Mouse (Mus musculus): ENCODE data around the gene Cers4. TPM values are rescaled to one million over a fixed set of nuclear protein-coding genes. Genes with fewer than 3 reads are reported as not detected.

Gene Cers4
- polyA plus RNA-seq, 1 experiment from 2014 or later, result 15.0 TPM

- no peak for DNase-seq (ENCODE audit: low spot score, missing footprints)
- H3K27ac ChIP-seq (ENCODE audit: low read depth, low read length), result peak overlapping the region; percentile 30; the same call in 1 of the 2 replicates
Measured at GRCm38 (mm10) chr8:4493686-4494440, 1.0 kb downstream of the Cers4 start.

GRCm38 (mm10) chr8:4495976-4496375 is 3.1 kb downstream of the Cers4 start:
- Histone ChIP-seq H3K9me3 (ENCODE audit: control insufficient read depth, low read length) (no peaks in the 10 kb centered on the region), H3K9ac (ENCODE audit: low read length) (no peak overlapping the region), H3K27me3 (ENCODE audit: control insufficient read depth, insufficient read depth, low read length) (no peaks in the 10 kb centered on the region), H3K4me1 (ENCODE audit: control insufficient read depth, insufficient read depth, low read length) (peaks cover 2% of the 10 kb centered on the region; the same call in 1 of the 2 replicates), H3K4me2 (no peak overlapping the region), H3K27ac (ENCODE audit: low read depth, low read length) (no peak overlapping the region), H3K36me3 (ENCODE audit: control insufficient read depth, insufficient read depth, low read length) (no peaks in the 10 kb centered on the region), H3K4me3 (ENCODE audit: low read depth, low read length) (no peak overlapping the region)
- ATAC-seq (ENCODE audit: low FRiP score) (no peak), DNase-seq (ENCODE audit: low spot score, missing footprints) (no peak)
- 81% methylated on average over 6 of the region's 6 CpGs for WGBS

More at GRCm38 (mm10) chr8:4493686-4494440, 1.0 kb downstream of the Cers4 start:
- peak overlapping the region; percentile 85 for H3K4me2 ChIP-seq
- WGBS, result 9% methylated on average over 21 of the region's 21 CpGs
- H3K4me1 ChIP-seq (ENCODE audit: control insufficient read depth, insufficient read depth, low read length), result peaks cover 2% of the 10 kb centered on the region; the same call in 1 of the 2 replicates
- H3K9ac ChIP-seq (ENCODE audit: low read length), result peak overlapping the region; percentile 64
- peak; percentile 54 for ATAC-seq (ENCODE audit: low FRiP score)
- H3K27me3 ChIP-seq (ENCODE audit: control insufficient read depth, insufficient read depth, low read length), result no peaks in the 10 kb centered on the region
- H3K4me3 ChIP-seq (ENCODE audit: low read depth, low read length), result peak overlapping the region; percentile 53
- H3K9me3 ChIP-seq (ENCODE audit: control insufficient read depth, low read length), result no peaks in the 10 kb centered on the region
- no peaks in the 10 kb centered on the region for H3K36me3 ChIP-seq (ENCODE audit: control insufficient read depth, insufficient read depth, low read length)

GRCm38 (mm10) chr8:4497610-4498009 is 4.8 kb downstream of the Cers4 start:
- 80% methylated on average over 1 of the region's 1 CpGs for WGBS

GRCm38 (mm10) chr8:4505364-4505763 is 12.5 kb downstream of the Cers4 start:
- Histone ChIP-seq H3K9me3 (ENCODE audit: control insufficient read depth, low read length) (no peaks in the 10 kb centered on the region), H3K36me3 (ENCODE audit: control insufficient read depth, insufficient read depth, low read length) (no peaks in the 10 kb centered on the region), H3K4me2 (no peak overlapping the region), H3K4me3 (ENCODE audit: low read depth, low read length) (no peak overlapping the region), H3K27me3 (ENCODE audit: control insufficient read depth, insufficient read depth, low read length) (no peaks in the 10 kb centered on the region), H3K27ac (ENCODE audit: low read depth, low read length) (no peak overlapping the region), H3K9ac (ENCODE audit: low read length) (no peak overlapping the region), H3K4me1 (ENCODE audit: control insufficient read depth, insufficient read depth, low read length) (no peaks in the 10 kb centered on the region)
- ATAC-seq (ENCODE audit: low FRiP score) (no peak), DNase-seq (ENCODE audit: low spot score, missing footprints) (peak; percentile 41)
- 79% methylated on average over 1 of the region's 1 CpGs for WGBS

More at GRCm38 (mm10) chr8:4497610-4498009, 4.8 kb downstream of the Cers4 start:
- DNase-seq (ENCODE audit: low spot score, missing footprints), result no peak
- Histone ChIP-seq H3K4me1 (ENCODE audit: control insufficient read depth, insufficient read depth, low read length) (peaks cover 2% of the 10 kb centered on the region; the same call in 1 of the 2 replicates), H3K27ac (ENCODE audit: low read depth, low read length) (no peak overlapping the region), H3K9ac (ENCODE audit: low read length) (no peak overlapping the region), H3K4me3 (ENCODE audit: low read depth, low read length) (no peak overlapping the region), H3K36me3 (ENCODE audit: control insufficient read depth, insufficient read depth, low read length) (no peaks in the 10 kb centered on the region), H3K27me3 (ENCODE audit: control insufficient read depth, insufficient read depth, low read length) (no peaks in the 10 kb centered on the region), H3K4me2 (no peak overlapping the region), H3K9me3 (ENCODE audit: control insufficient read depth, low read length) (no peaks in the 10 kb centered on the region)
- ATAC-seq (ENCODE audit: low FRiP score), result no peak

- ATAC-seq (ENCODE audit: low FRiP score) (no peak), DNase-seq (ENCODE audit: low spot score, missing footprints) (no peak)
- no peaks in the 10 kb centered on the region for H3K9me3 ChIP-seq (ENCODE audit: control insufficient read depth, low read length)
- no peak overlapping the region for H3K4me2 ChIP-seq
- H3K9ac ChIP-seq (ENCODE audit: low read length), result no peak overlapping the region
- WGBS, result 94% methylated on average over 5 of the region's 5 CpGs
- H3K27me3 ChIP-seq (ENCODE audit: control insufficient read depth, insufficient read depth, low read length), result no peaks in the 10 kb centered on the region
- H3K27ac ChIP-seq (ENCODE audit: low read depth, low read length), result no peak overlapping the region
- H3K4me3 ChIP-seq (ENCODE audit: low read depth, low read length), result no peak overlapping the region
- peaks cover 14% of the 10 kb centered on the region for H3K4me1 ChIP-seq (ENCODE audit: control insufficient read depth, insufficient read depth, low read length)
- no peaks in the 10 kb centered on the region for H3K36me3 ChIP-seq (ENCODE audit: control insufficient read depth, insufficient read depth, low read length)
Measured at GRCm38 (mm10) chr8:4507527-4507926, 14.7 kb downstream of the Cers4 start.

GRCm38 (mm10) chr8:4510824-4511223 is 18.0 kb downstream of the Cers4 start:
- peaks cover 14% of the 10 kb centered on the region for H3K4me1 ChIP-seq (ENCODE audit: control insufficient read depth, insufficient read depth, low read length)
- WGBS, result 81% methylated on average over 4 of the region's 4 CpGs
- H3K9ac ChIP-seq (ENCODE audit: low read length), result no peak overlapping the region
- no peak for DNase-seq (ENCODE audit: low spot score, missing footprints)
- H3K27ac ChIP-seq (ENCODE audit: low read depth, low read length), result no peak overlapping the region
- no peak overlapping the region for H3K4me3 ChIP-seq (ENCODE audit: low read depth, low read length)
- H3K27me3 ChIP-seq (ENCODE audit: control insufficient read depth, insufficient read depth, low read length), result no peaks in the 10 kb centered on the region
- H3K4me2 ChIP-seq, result no peak overlapping the region
- H3K36me3 ChIP-seq (ENCODE audit: control insufficient read depth, insufficient read depth, low read length), result no peaks in the 10 kb centered on the region
- H3K9me3 ChIP-seq (ENCODE audit: control insufficient read depth, low read length), result no peaks in the 10 kb centered on the region
- ATAC-seq (ENCODE audit: low FRiP score), result no peak

- Histone ChIP-seq H3K27me3 (ENCODE audit: control insufficient read depth, insufficient read depth, low read length) (no peaks in the 10 kb centered on the region), H3K4me2 (no peak overlapping the region), H3K27ac (ENCODE audit: low read depth, low read length) (peak overlapping the region; percentile 52), H3K36me3 (ENCODE audit: control insufficient read depth, insufficient read depth, low read length) (no peaks in the 10 kb centered on the region), H3K4me1 (ENCODE audit: control insufficient read depth, insufficient read depth, low read length) (peaks cover 14% of the 10 kb centered on the region), H3K4me3 (ENCODE audit: low read depth, low read length) (no peak overlapping the region), H3K9me3 (ENCODE audit: control insufficient read depth, low read length) (no peaks in the 10 kb centered on the region), H3K9ac (ENCODE audit: low read length) (peak overlapping the region; percentile 47; the same call in 1 of the 2 replicates)
- no peak for DNase-seq (ENCODE audit: low spot score, missing footprints)
- WGBS, result 12% methylated on average over 2 of the region's 2 CpGs
- no peak; the same call in 1 of the 2 replicates for ATAC-seq (ENCODE audit: low FRiP score)
Measured at GRCm38 (mm10) chr8:4511429-4512115, 18.7 kb downstream of the Cers4 start.

- Histone ChIP-seq H3K4me3 (ENCODE audit: low read depth, low read length) (no peak overlapping the region), H3K4me2 (no peak overlapping the region), H3K27ac (ENCODE audit: low read depth, low read length) (peak overlapping the region; percentile 52), H3K27me3 (ENCODE audit: control insufficient read depth, insufficient read depth, low read length) (no peaks in the 10 kb centered on the region), H3K9ac (ENCODE audit: low read length) (peak overlapping the region; percentile 47; the same call in 1 of the 2 replicates), H3K9me3 (ENCODE audit: control insufficient read depth, low read length) (no peaks in the 10 kb centered on the region), H3K36me3 (ENCODE audit: control insufficient read depth, insufficient read depth, low read length) (no peaks in the 10 kb centered on the region), H3K4me1 (ENCODE audit: control insufficient read depth, insufficient read depth, low read length) (peaks cover 14% of the 10 kb centered on the region)
- peak; percentile 92 for DNase-seq (ENCODE audit: low spot score, missing footprints)
- ATAC-seq (ENCODE audit: low FRiP score), result peak; percentile 81
- WGBS, result 11% methylated on average over 8 of the region's 8 CpGs
Measured at GRCm38 (mm10) chr8:4512116-4512495, 19.3 kb downstream of the Cers4 start.

GRCm38 (mm10) chr8:4516162-4516561 is 23.3 kb downstream of the Cers4 start:
- Histone ChIP-seq H3K4me1 (ENCODE audit: control insufficient read depth, insufficient read depth, low read length) (peaks cover 12% of the 10 kb centered on the region), H3K4me2 (no peak overlapping the region), H3K36me3 (ENCODE audit: control insufficient read depth, insufficient read depth, low read length) (peaks cover 3% of the 10 kb centered on the region), H3K9me3 (ENCODE audit: control insufficient read depth, low read length) (no peaks in the 10 kb centered on the region), H3K27ac (ENCODE audit: low read depth, low read length) (no peak overlapping the region), H3K9ac (ENCODE audit: low read length) (no peak overlapping the region), H3K27me3 (ENCODE audit: control insufficient read depth, insufficient read depth, low read length) (no peaks in the 10 kb centered on the region), H3K4me3 (ENCODE audit: low read depth, low read length) (no peak overlapping the region)
- ATAC-seq (ENCODE audit: low FRiP score) (no peak), DNase-seq (ENCODE audit: low spot score, missing footprints) (peak; percentile 79)
- WGBS, result 83% methylated on average over 2 of the region's 2 CpGs
